Mouse (Mus musculus): ENCODE measurements around the gene Pgm5. TPM values are rescaled to one million over a fixed set of nuclear protein-coding genes. Genes with fewer than 3 reads are reported as not detected.

The Pgm5 gene
- polyA plus RNA-seq, 1 experiment from 2014 or later: 1.5 TPM

GRCm38 (mm10) chr19:24724362-24724761, 137.3 kb downstream of the Pgm5 start:
- ATAC-seq (ENCODE audit: low FRiP score) (no peak), DNase-seq (ENCODE audit: low spot score) (no peak)
- Histone ChIP-seq H3K4me3 (replicated peaks; ENCODE audit: low read length) (no peak overlapping the region), H3K4me1 (replicated peaks; ENCODE audit: control insufficient read depth, insufficient read depth, low read length) (no peaks in the 10 kb centered on the region), H3K27ac (no peak overlapping the region), H3K27me3 (ENCODE audit: control insufficient read depth, insufficient read depth, low read length) (no peaks in the 10 kb centered on the region), H3K9me3 (ENCODE audit: control insufficient read depth, low read length) (no peaks in the 10 kb centered on the region), H3K4me2 (replicated peaks) (no peak overlapping the region), H3K36me3 (replicated peaks; ENCODE audit: control insufficient read depth, insufficient read depth) (no peaks in the 10 kb centered on the region), H3K9ac (no peak overlapping the region)
- WGBS: 78% methylated on average over 10 of the region's 10 CpGs

GRCm38 (mm10) chr19:24720448-24720847, 141.2 kb downstream of the Pgm5 start:
- Histone ChIP-seq H3K4me2 (replicated peaks) (no peak overlapping the region), H3K36me3 (replicated peaks; ENCODE audit: control insufficient read depth, insufficient read depth) (no peaks in the 10 kb centered on the region), H3K27me3 (ENCODE audit: control insufficient read depth, insufficient read depth, low read length) (no peaks in the 10 kb centered on the region), H3K4me3 (replicated peaks; ENCODE audit: low read length) (no peak overlapping the region), H3K4me1 (replicated peaks; ENCODE audit: control insufficient read depth, insufficient read depth, low read length) (no peaks in the 10 kb centered on the region), H3K27ac (no peak overlapping the region), H3K9me3 (ENCODE audit: control insufficient read depth, low read length) (no peaks in the 10 kb centered on the region), H3K9ac (no peak overlapping the region)
- ATAC-seq (ENCODE audit: low FRiP score) (no peak), DNase-seq (ENCODE audit: low spot score) (no peak)

- ATAC-seq (ENCODE audit: low FRiP score) (no peak), DNase-seq (ENCODE audit: low spot score) (no peak)
- H3K9me3 ChIP-seq (ENCODE audit: control insufficient read depth, low read length): no peaks in the 10 kb centered on the region
- H3K9ac ChIP-seq: no peak overlapping the region
- no peaks in the 10 kb centered on the region for H3K27me3 ChIP-seq (ENCODE audit: control insufficient read depth, insufficient read depth, low read length)
- H3K27ac ChIP-seq: no peak overlapping the region
- H3K36me3 ChIP-seq (replicated peaks; ENCODE audit: control insufficient read depth, insufficient read depth): no peaks in the 10 kb centered on the region
- H3K4me2 ChIP-seq (replicated peaks): no peak overlapping the region
- no peaks in the 10 kb centered on the region for H3K4me1 ChIP-seq (replicated peaks; ENCODE audit: control insufficient read depth, insufficient read depth, low read length)
- WGBS: 63% methylated on average over 4 of the region's 4 CpGs
- H3K4me3 ChIP-seq (replicated peaks; ENCODE audit: low read length): no peak overlapping the region
These were observed 142.2 kb downstream of the Pgm5 start for GRCm38 (mm10) chr19:24719504-24719903.

GRCm38 (mm10) chr19:24718021-24718420, 143.6 kb downstream of the Pgm5 start:
- Histone ChIP-seq H3K27me3 (ENCODE audit: control insufficient read depth, insufficient read depth, low read length) (no peaks in the 10 kb centered on the region), H3K9ac (no peak overlapping the region), H3K36me3 (replicated peaks; ENCODE audit: control insufficient read depth, insufficient read depth) (no peaks in the 10 kb centered on the region), H3K27ac (no peak overlapping the region), H3K4me1 (replicated peaks; ENCODE audit: control insufficient read depth, insufficient read depth, low read length) (no peaks in the 10 kb centered on the region), H3K4me2 (replicated peaks) (no peak overlapping the region), H3K9me3 (ENCODE audit: control insufficient read depth, low read length) (no peaks in the 10 kb centered on the region), H3K4me3 (replicated peaks; ENCODE audit: low read length) (no peak overlapping the region)
- DNase-seq (ENCODE audit: low spot score): no peak
- ATAC-seq (ENCODE audit: low FRiP score): no peak
- 80% methylated on average over 1 of the region's 1 CpGs for WGBS

GRCm38 (mm10) chr19:24716303-24717097, 145.2 kb downstream of the Pgm5 start:
- no peak overlapping the region for H3K27ac ChIP-seq
- no peak overlapping the region for H3K4me2 ChIP-seq (replicated peaks)
- DNase-seq (ENCODE audit: low spot score) (peak; percentile 34), ATAC-seq (ENCODE audit: low FRiP score) (peak; percentile 57; the same call in 1 of the 2 replicates)
- H3K4me1 ChIP-seq (replicated peaks; ENCODE audit: control insufficient read depth, insufficient read depth, low read length): no peaks in the 10 kb centered on the region
- H3K36me3 ChIP-seq (replicated peaks; ENCODE audit: control insufficient read depth, insufficient read depth): no peaks in the 10 kb centered on the region
- no peak overlapping the region for H3K4me3 ChIP-seq (replicated peaks; ENCODE audit: low read length)
- H3K9me3 ChIP-seq (ENCODE audit: control insufficient read depth, low read length): no peaks in the 10 kb centered on the region
- H3K27me3 ChIP-seq (ENCODE audit: control insufficient read depth, insufficient read depth, low read length): no peaks in the 10 kb centered on the region
- 75% methylated on average over 7 of the region's 7 CpGs for WGBS
- no peak overlapping the region for H3K9ac ChIP-seq

GRCm38 (mm10) chr19:24708032-24708431, 153.6 kb downstream of the Pgm5 start:
- Histone ChIP-seq H3K27ac (no peak overlapping the region), H3K9ac (no peak overlapping the region), H3K4me1 (replicated peaks; ENCODE audit: control insufficient read depth, insufficient read depth, low read length) (no peaks in the 10 kb centered on the region), H3K36me3 (replicated peaks; ENCODE audit: control insufficient read depth, insufficient read depth) (no peaks in the 10 kb centered on the region), H3K27me3 (ENCODE audit: control insufficient read depth, insufficient read depth, low read length) (no peaks in the 10 kb centered on the region), H3K9me3 (ENCODE audit: control insufficient read depth, low read length) (no peaks in the 10 kb centered on the region), H3K4me3 (replicated peaks; ENCODE audit: low read length) (no peak overlapping the region), H3K4me2 (replicated peaks) (no peak overlapping the region)
- ATAC-seq (ENCODE audit: low FRiP score): no peak
- 85% methylated on average over 7 of the region's 7 CpGs for WGBS
- DNase-seq (ENCODE audit: low spot score): no peak

- Histone ChIP-seq H3K4me3 (replicated peaks; ENCODE audit: low read length) (no peak overlapping the region), H3K9me3 (ENCODE audit: control insufficient read depth, low read length) (no peaks in the 10 kb centered on the region), H3K27me3 (ENCODE audit: control insufficient read depth, insufficient read depth, low read length) (no peaks in the 10 kb centered on the region), H3K27ac (no peak overlapping the region), H3K36me3 (replicated peaks; ENCODE audit: control insufficient read depth, insufficient read depth) (no peaks in the 10 kb centered on the region), H3K9ac (no peak overlapping the region), H3K4me1 (replicated peaks; ENCODE audit: control insufficient read depth, insufficient read depth, low read length) (no peaks in the 10 kb centered on the region), H3K4me2 (replicated peaks) (no peak overlapping the region)
- ATAC-seq (ENCODE audit: low FRiP score) (no peak), DNase-seq (ENCODE audit: low spot score) (no peak)
- WGBS: 63% methylated on average over 7 of the region's 7 CpGs
These were observed 154.4 kb downstream of the Pgm5 start for GRCm38 (mm10) chr19:24707071-24707906.

- H3K9me3 ChIP-seq (ENCODE audit: control insufficient read depth, low read length): no peaks in the 10 kb centered on the region
- no peak overlapping the region for H3K9ac ChIP-seq
- ATAC-seq (ENCODE audit: low FRiP score) (no peak), DNase-seq (ENCODE audit: low spot score) (peak; percentile 72)
- H3K4me2 ChIP-seq (replicated peaks): no peak overlapping the region
- no peaks in the 10 kb centered on the region for H3K36me3 ChIP-seq (replicated peaks; ENCODE audit: control insufficient read depth, insufficient read depth)
- no peak overlapping the region for H3K27ac ChIP-seq
- H3K4me1 ChIP-seq (replicated peaks; ENCODE audit: control insufficient read depth, insufficient read depth, low read length): no peaks in the 10 kb centered on the region
- H3K4me3 ChIP-seq (replicated peaks; ENCODE audit: low read length): no peak overlapping the region
- WGBS: 81% methylated on average over 1 of the region's 1 CpGs
- no peaks in the 10 kb centered on the region for H3K27me3 ChIP-seq (ENCODE audit: control insufficient read depth, insufficient read depth, low read length)
These were observed 156.3 kb downstream of the Pgm5 start for GRCm38 (mm10) chr19:24705395-24705794.

- H3K27ac ChIP-seq: no peak overlapping the region
- H3K4me3 ChIP-seq (replicated peaks; ENCODE audit: low read length): no peak overlapping the region
- H3K4me2 ChIP-seq (replicated peaks): no peak overlapping the region
- 85% methylated on average over 2 of the region's 2 CpGs for WGBS
- ATAC-seq (ENCODE audit: low FRiP score) (no peak), DNase-seq (ENCODE audit: low spot score) (no peak)
- no peak overlapping the region for H3K9ac ChIP-seq
- no peaks in the 10 kb centered on the region for H3K4me1 ChIP-seq (replicated peaks; ENCODE audit: control insufficient read depth, insufficient read depth, low read length)
- no peaks in the 10 kb centered on the region for H3K36me3 ChIP-seq (replicated peaks; ENCODE audit: control insufficient read depth, insufficient read depth)
- no peaks in the 10 kb centered on the region for H3K27me3 ChIP-seq (ENCODE audit: control insufficient read depth, insufficient read depth, low read length)
- no peaks in the 10 kb centered on the region for H3K9me3 ChIP-seq (ENCODE audit: control insufficient read depth, low read length)
These were observed 157.3 kb downstream of the Pgm5 start for GRCm38 (mm10) chr19:24704326-24704725.

Data from hindbrain, embryonic 14.5 days (tissue).